Mouse (Mus musculus) natural killer cell, adult 2 months (primary cell): ENCODE results near the gene Setd2.

Experiments used
- DNase-seq, 2 experiments: peaks; one replicate each; pipeline ENCODE4 v3.0.0; 2022; ENCODE audit warnings: low spot score in 2 of 2

The Setd2 gene

DNA sequence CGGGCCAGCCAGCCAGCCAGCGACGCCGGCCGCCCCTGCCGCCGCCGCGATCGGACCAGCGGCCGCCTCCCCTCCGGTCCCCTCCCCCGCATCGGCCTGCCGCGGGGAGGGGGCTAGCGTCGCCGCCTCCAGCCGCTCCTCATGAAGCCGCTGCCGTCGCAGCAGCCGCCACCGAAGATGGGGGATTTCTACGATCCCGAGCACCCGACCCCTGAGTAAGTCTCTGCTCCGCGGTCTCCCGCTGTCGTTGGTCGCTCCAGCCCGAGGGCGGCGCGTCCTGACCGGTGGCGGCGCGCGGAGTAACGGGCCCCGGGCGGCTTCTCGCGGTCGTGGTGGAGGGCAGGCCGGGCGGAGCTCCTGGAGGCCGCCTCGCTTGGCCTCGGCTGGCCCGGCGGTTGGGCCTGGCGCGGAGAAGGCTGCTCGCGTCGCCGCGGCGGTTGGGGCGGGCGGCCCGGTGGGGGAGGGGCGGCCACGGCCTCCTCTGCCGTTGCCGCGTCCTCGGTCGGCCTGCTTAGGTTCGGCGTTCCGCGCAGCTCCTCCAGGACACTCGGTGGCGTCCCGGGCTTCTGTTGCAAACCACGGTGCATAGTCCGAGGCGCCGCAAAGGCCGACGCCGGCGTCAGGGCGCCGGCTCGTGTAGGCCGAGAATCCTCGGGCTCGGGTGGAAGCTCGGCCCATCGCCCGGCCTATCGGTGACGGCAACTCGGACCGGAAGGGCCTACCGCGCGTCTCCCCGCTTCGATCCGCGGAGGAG, at the start of gene Setd2:
Setd2 (plus strand) TSS at position 60 of the 754 bp plus-strand sequence.
- DNase-seq: peak; percentile 63 to 69

DNA sequence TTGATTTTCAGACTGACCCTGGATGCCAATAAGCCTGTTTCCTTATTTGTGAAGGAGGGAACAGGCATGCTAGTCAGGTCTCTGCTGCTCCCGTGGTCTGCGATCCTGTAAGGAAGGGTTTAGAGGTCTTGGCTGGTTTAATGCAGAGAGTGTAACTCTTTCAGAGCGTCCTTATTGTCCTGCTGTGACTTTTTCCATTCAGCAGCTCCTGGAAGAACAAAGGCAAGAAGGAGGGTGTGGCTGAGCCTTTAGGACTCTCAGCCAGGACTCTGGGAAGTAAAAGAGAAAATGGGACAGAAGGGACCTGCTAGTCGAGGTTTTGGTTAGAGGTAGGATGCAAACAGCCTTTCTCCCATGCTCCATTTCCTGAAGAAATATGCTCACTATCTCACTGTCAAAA, 43.6 kb upstream of the Setd2 start:
- DNase-seq: no peak

DNA sequence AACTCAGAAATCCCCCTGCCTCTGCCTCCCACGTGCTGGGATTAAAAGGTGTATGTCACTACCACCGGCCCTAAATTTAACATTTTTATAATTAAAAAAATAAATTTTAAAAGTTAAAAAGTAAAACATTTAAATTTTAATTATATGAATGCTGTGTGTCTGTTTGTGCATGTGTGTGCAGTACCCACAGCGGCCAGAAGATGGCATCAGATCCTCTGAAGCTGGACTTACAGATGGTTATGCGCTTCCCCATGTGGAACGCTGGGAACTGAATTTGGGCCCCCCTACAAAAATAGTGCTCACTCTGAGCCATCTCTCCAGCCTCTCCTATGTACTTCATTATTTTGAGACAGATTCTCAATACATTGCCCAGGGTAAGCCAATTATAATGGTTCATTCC, 41.5 kb upstream of the Setd2 start:
- peak; percentile 5 to 39 for DNase-seq

DNA sequence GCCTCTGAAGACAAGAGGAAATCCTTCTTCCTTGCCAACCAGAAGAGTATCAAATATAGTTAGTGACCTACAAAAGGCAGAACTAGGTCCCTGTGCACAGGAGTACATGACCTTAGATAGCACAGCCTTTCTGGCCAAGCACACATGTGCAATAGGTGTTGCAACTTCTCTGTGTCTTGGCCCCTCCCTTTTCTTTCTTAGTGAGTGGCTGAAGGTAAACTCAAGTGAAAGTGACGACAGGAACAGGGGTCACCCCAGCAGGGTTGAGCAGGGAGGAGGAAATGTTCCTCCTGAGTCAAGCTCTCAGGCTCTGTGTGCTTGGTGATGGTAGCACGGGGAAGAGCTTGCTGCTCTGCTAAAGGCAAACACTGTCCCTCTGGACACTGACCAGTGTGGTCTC, 6.7 kb upstream of the Setd2 start:
- no peak for DNase-seq

DNA sequence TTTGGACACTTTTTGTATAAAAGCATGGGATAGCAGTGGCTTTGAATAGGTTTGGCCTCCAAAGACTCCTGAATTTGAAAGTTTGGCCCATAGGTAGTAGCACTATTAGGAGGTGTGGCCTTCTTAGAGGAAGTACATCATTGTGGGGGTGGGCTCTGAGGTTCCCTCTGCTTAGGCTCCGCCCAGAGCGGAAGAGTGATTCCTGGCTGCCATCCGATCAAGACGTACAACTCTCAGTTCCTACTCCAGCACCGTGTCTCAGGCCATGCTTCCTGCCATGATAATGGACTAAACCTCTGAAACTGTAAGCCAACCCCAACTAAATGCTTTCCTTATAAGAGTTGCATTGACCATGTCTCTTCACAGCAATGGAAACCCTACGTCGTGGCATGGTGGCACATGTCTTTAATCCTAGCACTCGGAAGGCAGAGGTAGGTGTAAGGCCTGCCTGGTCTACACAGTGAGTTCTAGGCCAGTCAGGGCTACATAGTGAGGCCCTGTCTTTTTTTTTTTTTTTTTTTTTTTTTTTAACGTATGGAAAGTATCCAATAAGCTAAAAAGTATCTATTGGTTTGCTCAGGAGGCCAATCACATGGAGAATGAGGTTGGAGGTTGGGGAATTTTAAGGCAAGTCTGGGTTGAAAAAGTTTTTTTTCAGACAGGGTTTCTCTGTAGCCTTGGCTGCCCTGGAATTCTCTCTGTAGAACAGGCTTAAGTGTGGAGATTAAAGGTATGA, 3.2 kb upstream of the Setd2 start:
- no peak for DNase-seq

DNA sequence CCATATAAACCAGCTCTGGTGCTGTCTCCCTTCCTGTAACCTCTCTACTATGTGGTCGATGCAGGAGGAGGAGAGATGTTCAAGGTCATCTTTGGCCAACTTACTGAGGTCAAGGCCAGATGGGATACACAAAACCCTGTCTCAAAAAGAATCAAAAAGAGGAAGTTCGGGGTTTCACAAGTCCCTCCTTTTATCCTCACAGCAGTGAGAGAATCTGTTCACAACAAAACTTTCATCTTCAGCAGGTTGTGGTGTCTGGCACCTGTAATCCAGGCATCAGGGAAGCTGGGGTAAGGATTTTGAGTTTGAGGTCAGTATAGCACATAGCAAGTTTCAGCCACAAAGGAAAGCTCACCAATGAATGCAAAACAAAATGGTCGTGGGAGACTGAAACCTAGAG, 1.7 kb upstream of the Setd2 start:
- peak; percentile 44 to 45 for DNase-seq

DNA sequence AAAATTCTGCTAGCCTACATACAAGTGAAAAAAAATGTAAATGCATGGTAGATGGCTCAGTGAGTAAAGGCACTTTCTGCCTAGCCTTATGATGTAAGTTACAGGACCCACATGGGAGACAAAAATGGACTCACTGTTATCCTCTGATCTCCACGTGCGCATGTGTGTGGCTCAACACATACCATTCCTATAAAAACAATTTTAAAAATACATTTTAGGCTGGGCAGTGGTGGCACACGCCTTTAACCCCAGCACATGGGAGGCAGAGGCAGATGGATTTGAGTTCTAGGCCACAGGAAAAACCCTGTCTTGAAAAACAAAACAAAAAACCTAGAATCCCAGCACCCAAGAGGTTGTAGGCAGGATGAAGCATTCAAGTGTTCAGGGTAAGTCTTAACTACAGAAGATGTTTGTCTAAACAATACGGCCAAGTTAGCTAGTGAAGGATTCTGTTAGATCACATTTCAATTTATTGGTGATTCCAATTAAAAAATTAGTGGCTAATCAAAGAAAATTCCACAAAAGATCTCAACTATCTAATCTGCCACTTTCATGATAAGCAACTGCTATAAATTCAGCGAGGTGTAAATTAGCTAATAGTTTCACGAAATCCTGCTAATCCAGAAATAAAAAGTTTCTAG, 1.1 kb upstream of the Setd2 start:
- DNase-seq: no peak

DNA sequence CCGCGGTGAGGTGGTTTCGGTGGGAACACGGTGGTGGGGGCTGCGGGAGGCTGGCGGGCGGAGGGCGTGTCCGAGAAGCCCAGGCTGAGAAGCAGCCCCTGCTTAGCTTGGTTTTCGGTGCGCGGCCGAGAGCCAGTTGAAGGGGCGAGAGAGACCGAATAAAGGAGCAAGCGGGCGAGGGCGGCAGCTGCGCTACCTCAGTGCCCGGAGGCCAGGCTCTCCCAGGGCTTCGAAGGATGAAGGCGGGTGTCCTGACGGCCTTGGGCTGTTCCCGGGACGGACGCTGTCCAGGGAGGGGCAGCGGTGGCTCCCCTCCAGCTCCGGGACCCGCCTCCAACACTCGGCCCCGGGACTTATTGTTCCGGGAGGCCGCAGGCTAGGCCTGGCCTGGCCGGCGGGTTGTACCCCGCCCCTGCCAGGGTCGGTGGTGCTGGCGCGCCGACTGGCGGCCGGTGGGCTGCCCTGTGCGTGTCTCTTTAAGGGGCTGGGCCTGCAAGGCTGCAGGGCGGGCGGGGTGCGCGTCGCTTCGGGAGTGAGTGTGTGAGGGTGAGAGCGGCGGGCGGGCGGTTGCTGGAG, 395 bp upstream of the Setd2 start:
- peak; percentile 85 to 91 for DNase-seq

DNA sequence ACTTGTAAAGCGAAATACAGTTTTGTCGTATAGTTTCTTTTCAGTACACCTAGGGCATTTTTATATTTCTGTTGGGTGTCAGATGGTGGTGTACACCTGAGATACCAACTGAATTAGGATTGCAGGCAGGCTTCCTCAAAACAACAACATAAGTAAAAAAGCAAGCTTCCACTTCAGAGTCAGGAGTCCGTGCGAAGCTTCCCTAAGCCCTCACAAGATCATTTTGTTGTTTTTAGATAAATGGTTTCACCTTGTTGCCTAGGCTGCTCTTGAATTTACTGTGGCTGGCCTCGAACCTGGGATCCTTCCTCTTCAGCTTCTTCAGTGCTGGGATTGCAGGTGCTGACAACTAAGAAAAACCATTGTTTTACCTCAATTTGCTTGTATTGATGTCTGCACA, 1.2 kb downstream of the Setd2 start:
- no peak for DNase-seq

DNA sequence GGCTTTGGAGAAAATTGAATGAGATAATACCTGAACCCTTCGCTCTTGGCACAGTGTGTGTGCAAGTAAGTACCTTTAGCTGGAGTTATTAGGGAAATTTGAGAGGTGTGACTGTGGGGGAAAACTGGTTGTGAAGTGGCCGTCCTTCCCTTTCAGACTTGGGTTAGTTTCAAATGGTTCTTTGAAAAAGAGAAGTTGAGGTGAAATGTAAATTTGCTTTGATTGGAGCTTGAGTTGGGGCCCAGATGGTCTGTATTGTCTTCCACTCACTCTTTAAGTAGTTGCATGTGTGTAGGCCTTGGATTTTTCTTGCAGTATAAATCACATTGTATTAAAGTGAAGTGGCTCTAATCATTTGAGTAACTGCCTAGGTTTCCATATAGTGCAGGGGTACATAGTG, 2.7 kb downstream of the Setd2 start:
- DNase-seq: peak in 1 of 2 experiments; percentile 14

DNA sequence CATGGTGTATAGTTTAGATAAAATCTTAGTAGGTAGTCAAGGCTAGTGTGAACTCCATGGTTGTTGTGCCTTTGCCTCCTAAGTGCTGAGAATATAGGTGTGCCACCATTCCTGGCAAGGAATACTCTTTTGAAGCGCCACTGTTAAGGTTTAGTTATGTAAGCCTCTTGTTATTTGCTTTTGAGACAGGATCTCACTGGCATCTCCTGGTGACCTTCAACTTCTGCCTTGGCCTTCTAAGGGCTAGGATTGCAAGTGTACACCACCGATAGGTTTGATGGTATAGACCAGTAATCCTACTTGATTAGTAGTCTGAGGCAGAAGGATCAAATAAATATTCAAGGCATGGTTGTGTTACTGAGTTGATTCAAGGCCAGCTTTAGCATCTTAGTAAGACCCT, 4.2 kb downstream of the Setd2 start:
- DNase-seq: no peak

DNA sequence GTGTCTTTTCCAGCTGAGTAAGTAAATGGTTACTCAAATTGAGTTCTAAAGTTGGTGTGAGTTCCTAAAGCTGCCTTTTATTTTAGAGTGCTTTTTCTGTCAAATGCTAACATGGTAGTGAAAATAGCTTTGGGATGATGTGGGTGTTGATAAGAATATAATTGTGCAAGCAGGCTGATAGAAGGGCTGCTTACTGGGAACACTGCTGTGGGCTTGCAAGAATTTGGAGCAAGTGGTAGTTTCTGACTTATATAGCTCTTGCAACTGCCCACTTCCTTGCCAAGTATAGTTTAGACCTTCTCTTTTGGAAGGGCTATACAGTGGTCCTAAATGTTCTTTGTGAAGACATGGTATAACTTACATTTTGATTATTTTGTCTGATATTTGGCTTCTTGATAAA, 6.1 kb downstream of the Setd2 start:
- DNase-seq: no peak

DNA sequence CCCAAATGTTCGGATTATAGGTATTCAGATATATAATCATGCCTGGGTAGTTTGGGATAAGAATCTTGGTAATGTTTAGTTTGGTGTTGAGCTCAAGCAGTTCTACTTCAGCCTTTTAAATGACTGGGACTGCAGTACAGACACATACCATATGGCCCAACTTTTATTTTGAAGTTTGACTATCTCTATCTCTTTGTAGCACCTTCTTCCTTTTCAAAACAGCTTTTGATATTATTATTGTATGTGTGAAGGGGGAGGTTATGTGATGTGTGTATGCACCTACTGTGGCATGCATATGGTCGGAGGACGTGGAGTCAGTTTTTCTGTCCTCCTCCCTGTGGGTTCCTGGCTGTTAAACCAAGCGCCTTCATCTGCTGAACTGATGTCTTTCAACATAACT, 9.6 kb downstream of the Setd2 start:
- peak in 1 of 2 experiments; percentile 14 for DNase-seq

DNA sequence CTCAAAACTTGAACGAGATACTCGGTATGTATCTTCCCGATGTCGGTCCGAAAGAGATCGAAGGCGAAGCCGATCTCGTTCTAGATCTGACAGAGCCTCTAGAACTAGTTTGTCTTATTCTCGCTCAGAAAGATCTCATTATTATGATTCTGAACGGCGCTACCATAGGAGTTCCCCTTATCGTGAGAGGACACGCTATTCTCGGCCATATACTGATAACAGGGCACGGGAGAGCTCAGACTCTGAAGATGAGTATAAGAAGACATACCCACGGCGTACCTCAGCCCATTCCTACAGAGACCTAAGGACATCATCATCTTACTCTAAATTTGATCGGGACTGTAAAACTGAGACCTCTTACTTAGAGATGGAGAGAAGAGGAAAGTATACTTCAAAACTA, 15.9 kb downstream of the Setd2 start:
- no peak for DNase-seq

DNA sequence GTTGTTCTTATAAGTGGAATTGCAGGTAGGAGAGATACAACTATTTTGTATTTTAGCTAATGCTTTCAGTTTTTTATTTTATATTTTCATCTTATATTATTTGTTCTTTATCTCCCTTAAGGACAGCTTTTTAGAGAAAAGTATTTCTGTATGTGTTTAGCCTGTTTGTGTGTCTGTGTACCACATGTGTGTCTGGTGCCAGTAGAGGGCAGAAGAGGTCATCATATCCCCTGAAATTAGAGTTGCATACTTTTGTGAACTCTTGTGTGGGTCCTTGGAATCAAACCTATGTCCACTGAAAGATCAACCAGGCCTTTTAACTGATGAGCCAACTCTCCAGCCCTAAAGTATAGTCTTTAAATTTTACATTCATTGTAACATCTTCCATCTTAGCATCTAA, 35.9 kb downstream of the Setd2 start:
- no peak for DNase-seq

DNA sequence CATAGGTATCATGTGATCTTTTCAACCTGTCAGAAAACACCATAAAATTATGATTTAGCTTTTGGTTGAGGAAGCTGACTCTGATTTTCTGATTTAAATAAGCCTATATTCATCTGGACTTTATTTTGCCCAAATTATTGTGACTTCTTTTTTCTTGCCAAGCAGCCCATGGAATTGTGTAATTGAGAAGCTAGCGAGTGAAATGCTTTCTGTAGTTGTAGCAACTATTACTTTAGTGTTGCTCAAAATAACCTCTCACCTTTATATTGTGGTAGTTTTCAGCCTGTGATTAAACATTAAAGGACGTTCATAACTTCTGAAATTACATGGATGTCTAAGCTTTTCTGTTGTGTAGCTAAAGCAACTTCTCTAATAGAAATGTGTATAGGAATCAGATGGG, 49.8 kb downstream of the Setd2 start:
- DNase-seq: no peak

DNA sequence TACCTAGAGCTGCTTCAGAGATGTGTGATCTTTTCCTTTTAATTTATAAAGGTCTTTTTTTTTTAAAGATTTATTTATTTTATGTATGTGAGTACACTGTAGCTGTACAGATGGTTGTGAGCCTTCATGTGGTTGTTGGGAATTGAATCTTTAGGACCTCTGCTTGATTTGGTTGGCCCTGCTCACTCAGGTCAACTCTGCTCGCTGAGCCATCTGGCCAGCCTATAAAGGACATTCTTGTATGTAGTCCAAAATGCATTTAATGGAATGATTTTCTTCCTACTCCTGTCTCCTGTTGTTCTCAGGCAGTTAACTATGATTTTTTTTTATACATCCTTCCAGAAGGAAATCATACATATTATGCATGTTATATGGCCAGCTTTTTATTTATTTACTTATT, 51.1 kb downstream of the Setd2 start:
- no peak for DNase-seq

DNA sequence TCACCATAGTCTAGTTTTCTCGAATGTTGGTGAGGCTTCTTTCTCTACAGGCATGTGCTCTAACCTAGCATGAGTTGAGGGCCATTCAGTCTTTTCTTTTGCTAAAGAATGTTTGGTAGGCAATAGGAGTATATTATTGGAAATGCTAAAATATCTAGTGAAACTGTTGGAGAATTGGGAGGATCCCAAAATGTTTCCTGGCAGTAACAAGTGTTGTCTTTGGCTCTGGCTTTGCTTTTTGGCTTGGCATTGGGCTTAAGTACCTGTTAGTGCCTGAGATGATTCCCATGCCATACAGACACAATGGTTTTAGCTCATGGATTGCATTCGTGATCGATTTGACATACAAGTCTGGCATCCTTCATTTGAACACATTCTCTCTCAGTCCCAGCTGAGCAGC, 79.1 kb downstream of the Setd2 start:
- no peak for DNase-seq

DNA sequence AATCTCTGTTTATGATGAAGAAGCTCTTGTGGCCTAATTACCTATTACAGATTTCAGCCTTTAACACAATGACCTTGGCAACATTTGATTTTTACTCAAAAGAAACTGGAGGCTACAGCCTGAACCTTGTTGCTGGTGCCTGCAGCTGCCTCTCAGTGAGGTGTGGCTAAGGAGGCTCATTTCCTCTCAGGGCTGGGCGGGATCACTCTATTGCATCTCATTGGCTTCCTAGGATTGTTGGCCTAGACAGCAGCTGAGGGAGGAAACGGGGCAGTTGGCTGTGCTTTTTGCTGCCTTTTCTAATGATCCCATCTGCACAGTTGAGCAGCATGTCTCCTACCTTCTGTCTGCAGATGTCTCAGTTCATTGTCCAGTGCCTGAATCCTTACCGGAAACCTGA, 84.7 kb downstream of the Setd2 start:
- DNase-seq: no peak

DNA sequence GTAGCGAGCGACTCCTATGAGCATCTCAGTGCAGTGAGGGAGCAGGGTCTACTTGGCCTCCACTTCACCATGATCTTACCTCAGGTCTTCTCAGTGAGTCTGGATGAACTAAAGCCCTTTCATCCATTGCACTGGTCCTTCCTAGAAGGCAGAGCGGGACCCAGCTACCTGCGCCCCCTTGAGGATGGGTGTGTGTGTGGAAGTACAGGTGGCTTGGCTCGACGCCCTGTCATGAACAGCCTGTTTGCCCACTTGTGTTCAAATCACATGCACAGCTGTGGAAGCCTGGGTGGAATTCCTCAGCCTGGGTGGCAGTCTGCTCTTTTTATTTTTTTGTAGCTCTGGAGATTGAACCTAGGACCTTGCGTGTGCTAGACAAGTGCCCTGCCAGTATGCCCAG, 87.8 kb downstream of the Setd2 start:
- DNase-seq: no peak

DNA sequence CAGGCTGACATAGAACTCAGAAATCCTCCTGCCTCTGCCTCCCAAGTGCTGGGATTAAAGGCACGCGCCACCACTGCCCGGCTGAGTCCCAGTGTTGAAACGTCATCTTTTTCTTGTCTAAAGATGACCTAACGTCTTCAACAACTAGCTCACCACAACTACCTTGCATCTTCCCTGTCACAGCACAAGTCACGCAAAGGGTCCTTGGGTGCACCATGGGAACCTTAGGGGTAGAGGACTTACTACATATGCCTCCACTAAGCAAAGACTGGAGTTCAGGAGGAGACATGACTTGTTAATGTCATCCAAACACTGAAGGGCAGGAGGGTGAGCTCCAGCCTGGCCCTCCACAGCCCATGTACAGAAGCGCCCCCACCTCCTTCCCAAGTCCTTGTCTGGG, 88.3 kb downstream of the Setd2 start:
- no peak for DNase-seq

DNA sequence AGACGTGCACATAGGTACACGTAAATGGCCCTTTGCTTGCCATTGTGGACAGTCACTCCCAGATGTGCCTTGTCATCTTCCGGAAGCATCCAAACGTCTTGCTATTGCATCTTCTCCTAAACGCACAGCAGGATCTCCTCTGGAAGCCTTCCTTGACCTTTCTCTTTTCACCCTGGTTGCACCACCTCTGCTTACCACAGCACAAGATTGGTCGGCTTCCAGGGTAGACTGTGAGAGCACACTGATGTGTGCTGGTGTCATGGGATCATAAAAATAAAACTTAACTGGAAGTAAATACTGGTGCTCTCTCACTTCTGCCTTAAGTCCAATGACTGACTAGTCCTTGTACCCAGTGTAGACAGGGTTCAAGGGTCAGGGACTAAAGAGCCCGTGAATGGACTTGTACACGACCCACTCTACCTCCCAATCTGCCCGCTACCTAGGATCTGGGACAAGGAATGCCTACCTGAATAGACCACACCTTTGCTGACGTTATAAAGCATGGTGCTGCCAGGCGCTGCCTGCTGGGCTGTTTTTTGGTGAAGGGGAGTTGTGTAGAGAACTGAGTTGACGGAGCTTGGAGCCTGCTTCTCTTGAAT, 90.3 kb downstream of the Setd2 start:
- no peak for DNase-seq
